7 mouse cellular contexts compared by ENCODE assay signal in the genomic region with DNA sequence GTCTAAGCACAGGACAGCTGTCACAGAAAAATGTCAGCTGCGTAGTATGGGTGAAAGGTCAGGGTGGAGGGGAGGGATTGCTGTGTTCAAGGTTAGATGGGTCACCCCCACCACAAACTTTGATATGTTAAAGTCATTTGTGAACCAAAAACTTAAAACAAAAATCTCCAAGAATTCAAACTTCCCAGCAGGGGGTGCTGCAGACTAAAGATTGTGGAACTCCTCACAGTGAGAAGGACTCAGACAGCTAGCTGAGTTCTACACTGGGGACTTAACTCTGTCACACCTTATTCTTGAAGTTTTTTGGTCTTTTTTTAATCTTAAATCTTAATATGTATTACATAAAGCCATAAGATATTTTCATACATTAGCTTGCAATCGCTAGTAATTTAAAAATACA. TPM values are rescaled to one million over a fixed set of nuclear protein-coding genes. Genes with fewer than 3 reads are reported as not detected.
DNase-seq lines count a peak whose midpoint lies in the region; ATAC-seq lines count a peak whose summit lies in the region.

No protein-coding gene starts in this region.

- no peak overlapping the region for H3K27ac ChIP-seq in heart, embryonic 12.5 days (ENCODE audit: poor library complexity, severe bottlenecking)
- H3K27ac ChIP-seq in forebrain, embryonic 16.5 days (ENCODE audit: low read length), result no peak overlapping the region

- 86% methylated on average over 2 of the region's 2 CpGs for WGBS in heart, embryonic 12.5 days
- 97% methylated on average over 2 of the region's 2 CpGs for WGBS in forebrain, embryonic 16.5 days

- DNase-seq in heart, postnatal 10 days, result peak; percentile 60 to 79
- DNase-seq in testis, postnatal 10 days (ENCODE audit: low spot score), result peak; percentile 67
- DNase-seq in testis, postnatal 14 days (ENCODE audit: low spot score), result no peak
- peak; percentile 49 for DNase-seq in retina, embryonic 14.5 days (ENCODE audit: low spot score)

- H3K9me3 ChIP-seq in heart, embryonic 12.5 days (replicated peaks), result peaks cover 3% of the 10 kb centered on the region; the same call in 1 of the 2 replicates
- no peaks in the 10 kb centered on the region for H3K9me3 ChIP-seq in forebrain, embryonic 16.5 days (ENCODE audit: control insufficient read depth, low read length)

- H3K4me2 ChIP-seq in heart, embryonic 12.5 days, result no peak overlapping the region
- H3K4me2 ChIP-seq in forebrain, embryonic 16.5 days (ENCODE audit: low read length), result no peak overlapping the region

- no peak overlapping the region for H3K4me3 ChIP-seq in heart, embryonic 12.5 days
- H3K4me3 ChIP-seq in forebrain, embryonic 16.5 days (replicated peaks; ENCODE audit: low read length), result no peak overlapping the region

- intact Hi-C loops in heart, postnatal 10 days (cut with DNase I), result loop anchor here (1.0 to 5.0 kb wide), 2 partner anchors 34 to 275 kb away; no protein-coding TSS in a partner anchor

- H3K9ac ChIP-seq in heart, embryonic 12.5 days, result no peak overlapping the region
- H3K9ac ChIP-seq in forebrain, embryonic 16.5 days (replicated peaks; ENCODE audit: low read depth, low read length), result no peak overlapping the region

- ATAC-seq in heart, embryonic 12.5 days (ENCODE audit: insufficient number of reproducible peaks, low FRiP score), result no peak
- peak; percentile 60 for ATAC-seq in forebrain, embryonic 16.5 days
- ATAC-seq in monocyte, adult 5-6 weeks (replicated peaks; ENCODE audit: insufficient number of reproducible peaks, low FRiP score, low TSS enrichment, poor library complexity, severe bottlenecking), result no peak

- peaks cover 12% of the 10 kb centered on the region for H3K4me1 ChIP-seq in heart, embryonic 12.5 days (replicated peaks)
- H3K4me1 ChIP-seq in forebrain, embryonic 16.5 days (replicated peaks; ENCODE audit: control insufficient read depth, insufficient read depth, low read length), result peaks cover 7% of the 10 kb centered on the region

- peaks cover 50% of the 10 kb centered on the region for H3K36me3 ChIP-seq in heart, embryonic 12.5 days
- H3K36me3 ChIP-seq in forebrain, embryonic 16.5 days (ENCODE audit: control insufficient read depth, insufficient read depth), result peaks cover 7% of the 10 kb centered on the region; the same call in 1 of the 2 replicates

- H3K27me3 ChIP-seq in heart, embryonic 12.5 days (replicated peaks), result no peaks in the 10 kb centered on the region
- H3K27me3 ChIP-seq in forebrain, embryonic 16.5 days (replicated peaks; ENCODE audit: control insufficient read depth, insufficient read depth, low read length), result no peaks in the 10 kb centered on the region

RNA-seq across cellular contexts. Expression of gene Prep, which starts 31.7 kb away (rescaled TPM):
- 10 to 100 TPM; 20.4 to 21.3 TPM for total RNA-seq in heart, postnatal 10 days (2021)
- 29.9 and 31.0 TPM in 2 replicates for polyA plus RNA-seq in heart, embryonic 12.5 days (2016; fragmentation: Nextera tagmentation; extraction: Ambion mirVana)
- 20.3 and 21.8 TPM in 2 replicates for polyA plus RNA-seq in forebrain, embryonic 16.5 days (2015; fragmentation: Nextera tagmentation; extraction: Ambion mirVana)
- total RNA-seq in monocyte, adult 5-6 weeks (2017), result 6.9 to 8.3 TPM (median 8.2 TPM) in 3 replicates
